Mouse (Mus musculus): ENCODE measurements at regions not wholly inside any gene's neighbourhood (a gene's known extent, or its start where the extent isn't known, plus 50 kb on each side); places are given as distances from the start of the nearest gene placed in this dataset.

DNA sequence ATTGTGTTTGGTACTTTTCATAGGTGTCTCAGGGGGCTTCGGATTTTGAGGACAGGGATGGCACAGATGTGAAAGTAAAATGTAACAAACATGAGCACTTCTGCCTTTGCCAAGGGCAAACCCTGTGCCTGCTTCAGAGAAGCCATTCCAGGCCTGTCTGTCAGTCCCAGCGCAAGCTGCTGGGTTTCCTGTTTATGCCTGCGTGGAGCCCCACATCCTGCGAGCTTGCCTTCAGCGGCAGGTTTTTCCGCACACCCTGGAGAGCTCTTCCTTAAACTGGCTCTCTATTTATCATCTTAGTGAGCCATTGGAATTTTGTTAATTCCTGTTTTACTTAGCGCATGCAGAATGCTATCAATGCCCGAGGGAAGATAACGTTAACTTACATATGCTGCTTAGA, 159.5 kb downstream of the Zfp281 start:
- no peak for ATAC-seq

DNA sequence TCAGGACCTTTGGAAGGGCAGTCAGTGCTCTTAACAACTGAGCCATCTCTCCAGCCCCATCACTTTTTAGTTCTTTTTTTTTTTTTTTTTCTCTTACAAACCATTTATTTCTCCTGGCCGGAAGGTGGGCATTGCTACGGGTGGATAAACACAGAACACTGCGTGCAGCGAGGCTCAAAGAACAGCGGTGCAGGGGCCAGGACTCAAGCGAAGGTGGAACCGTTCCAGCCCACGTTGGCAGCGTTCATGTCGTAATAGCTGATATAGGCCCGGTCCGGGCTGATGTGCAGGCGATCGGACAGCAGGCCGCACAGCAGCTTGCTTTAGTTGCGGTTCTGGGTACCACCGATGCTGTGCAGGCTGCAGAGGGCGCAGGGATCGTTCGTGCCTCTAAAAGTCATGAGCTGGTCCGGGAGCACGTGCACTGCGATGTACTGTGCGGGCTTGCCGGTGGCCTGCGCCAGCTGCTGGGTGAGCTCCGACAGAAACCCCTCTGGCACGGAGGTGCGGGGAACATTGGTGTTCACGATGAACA, 164.3 kb downstream of the Zfp281 start:
- no peak for ATAC-seq

DNA sequence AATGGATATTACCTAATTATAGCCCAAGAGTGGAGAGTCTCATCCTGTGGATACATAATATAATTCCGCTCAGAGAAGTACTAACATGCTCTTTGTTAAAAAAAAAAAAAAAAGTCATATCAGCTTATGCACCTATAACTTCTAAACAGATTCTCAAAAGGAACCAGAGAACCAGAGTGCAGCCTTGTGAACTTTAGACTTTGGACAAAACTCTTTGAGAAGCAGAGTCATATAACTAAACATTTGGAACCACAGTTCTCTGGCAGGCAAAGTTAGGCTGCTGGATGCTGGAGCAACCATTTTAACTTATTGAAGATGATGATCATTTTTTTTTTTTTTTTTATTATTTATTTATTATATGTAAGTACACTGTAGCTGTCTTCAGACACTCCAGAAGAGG, 166.9 kb downstream of the Zfp281 start:
- ATAC-seq, result no peak

Data from inflammation-experienced regulatory T-cells, adult 6 months (primary cell).